Mouse (Mus musculus) liver, embryonic 14.5 days (tissue): ENCODE measurements around the gene Wls.

Experiments
- CTCF ChIP-seq: IDR thresholded peaks from 2 replicates; pipeline ENCODE4 v1.5.1; 2016; ENCODE audit warnings: antibody characterized with exemption, low read depth, control low read depth
- EP300 ChIP-seq: IDR thresholded peaks from 2 replicates; pipeline ENCODE4 v1.6.1; 2016; ENCODE audit warnings: antibody characterized with exemption, low read depth

DNA sequence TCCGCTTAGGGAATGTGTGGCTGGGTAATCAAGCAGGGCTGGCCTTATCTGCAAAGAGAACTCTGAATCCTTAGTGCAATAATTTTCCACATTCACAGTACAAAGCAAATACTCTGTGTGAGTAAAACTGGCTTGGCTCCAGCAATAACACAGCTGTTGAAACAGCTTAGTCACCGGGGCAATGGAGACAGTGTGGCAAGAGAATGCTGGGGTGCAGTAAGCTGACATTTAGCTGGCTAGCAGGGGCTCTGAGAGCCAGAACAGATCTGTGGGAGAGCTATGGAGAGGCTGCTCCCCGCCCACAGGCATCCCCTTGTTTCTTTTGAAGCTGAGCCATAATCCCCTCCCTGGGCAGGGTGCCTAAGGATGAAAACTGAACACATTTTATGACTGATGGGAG, 45.8 kb downstream of the Wls start:
- no peak for TF ChIP-seq CTCF
- no peak for TF ChIP-seq EP300
